Mouse (Mus musculus) liver, postnatal 0 days (tissue): ENCODE results near the gene Tax1bp1. TPM values are rescaled to one million over a fixed set of nuclear protein-coding genes. Genes with fewer than 3 reads are reported as not detected.
"Not testable (repeated sequence)": the region's sequence is repeated elsewhere in the genome, so short reads cannot be mapped to it uniquely, and the experiment has no call there.

Source experiments
- ATAC-seq: fragments of 200-750 bp; cut with Nextera tagmentation; 2 replicates; pipeline ENCODE4 v1.8.0; 2017; ENCODE audit warnings: mild to moderate bottlenecking, moderate library complexity
- DNase-seq: peaks from one replicate; pipeline ENCODE4 v3.0.0-alpha.2; 2016
- H3K27ac ChIP-seq: fragments of 300-500 bp; sonication (generic); 2 replicates; pipeline ENCODE4 v1.5.1; 2014; ENCODE audit warnings: antibody characterized with exemption, moderate library complexity, mild to moderate bottlenecking, low read depth
- H3K27me3 ChIP-seq: fragments of 300-500 bp; sonication (generic); 2 replicates; pipeline ENCODE4 v1.6.1; 2014; ENCODE audit warnings: low read length, control low read depth, mixed read lengths; ENCODE audit not compliant: insufficient read depth
- H3K36me3 ChIP-seq: fragments of 300-500 bp; sonication (generic); replicated peaks from 2 replicates; pipeline ENCODE4 v1.6.1; 2014; ENCODE audit warnings: mild to moderate bottlenecking, control low read depth, low read length, moderate library complexity, mixed read lengths; ENCODE audit not compliant: insufficient read depth
- H3K4me1 ChIP-seq: fragments of 300-500 bp; sonication (generic); 2 replicates; pipeline ENCODE4 v1.6.1; 2014; ENCODE audit warnings: antibody characterized with exemption, mild to moderate bottlenecking, control low read depth; ENCODE audit not compliant: insufficient read depth
- H3K4me2 ChIP-seq: fragments of 300-500 bp; sonication (generic); 2 replicates; pipeline ENCODE4 v1.6.1; 2014; ENCODE audit warnings: low read depth, mild to moderate bottlenecking, low read length, moderate library complexity, mixed read lengths
- H3K4me3 ChIP-seq: fragments of 300-500 bp; sonication (generic); 2 replicates; pipeline ENCODE4 v1.5.1; 2014; ENCODE audit warnings: low read depth, low read length
- H3K9ac ChIP-seq: fragments of 300-500 bp; sonication (generic); replicated peaks from 2 replicates; pipeline ENCODE4 v1.6.1; 2014; ENCODE audit warnings: mild to moderate bottlenecking, moderate library complexity
- H3K9me3 ChIP-seq: fragments of 300-500 bp; sonication (generic); 2 replicates; pipeline ENCODE4 v1.6.1; 2016; ENCODE audit warnings: mild to moderate bottlenecking, control low read depth, low read length, mixed read lengths
- CTCF ChIP-seq: sonication (generic); IDR thresholded peaks from 2 replicates; pipeline ENCODE4 v1.5.1; 2016; ENCODE audit warnings: antibody characterized with exemption, low read depth
- EP300 ChIP-seq: IDR thresholded peaks from 2 replicates; pipeline ENCODE4 v1.6.1; 2016; ENCODE audit warnings: antibody characterized with exemption, low read depth, mild to moderate bottlenecking
- WGBS: fragments of 180-500 bp; shearing (Covaris S2); extraction: QIAGEN DNeasy Blood & Tissue Kit; methylation state at CpG from one replicate; pipeline ENCODE4 v1.1.7; 2014; ENCODE audit not compliant: insufficient replicate concordance; 5-methylcytosine and 5-hydroxymethylcytosine counted together
- polyA plus RNA-seq: library from polyadenylated mRNA; unstranded; fragments of >200 nt; fragmentation: Nextera tagmentation; extraction: Ambion mirVana; gene quantifications from 2 replicates; pipeline ENCODE4 v1.2.1, GENCODE M21; 2015

Tax1bp1 gene
- polyA plus RNA-seq, 1 experiment from 2014 or later = 117 TPM

DNA sequence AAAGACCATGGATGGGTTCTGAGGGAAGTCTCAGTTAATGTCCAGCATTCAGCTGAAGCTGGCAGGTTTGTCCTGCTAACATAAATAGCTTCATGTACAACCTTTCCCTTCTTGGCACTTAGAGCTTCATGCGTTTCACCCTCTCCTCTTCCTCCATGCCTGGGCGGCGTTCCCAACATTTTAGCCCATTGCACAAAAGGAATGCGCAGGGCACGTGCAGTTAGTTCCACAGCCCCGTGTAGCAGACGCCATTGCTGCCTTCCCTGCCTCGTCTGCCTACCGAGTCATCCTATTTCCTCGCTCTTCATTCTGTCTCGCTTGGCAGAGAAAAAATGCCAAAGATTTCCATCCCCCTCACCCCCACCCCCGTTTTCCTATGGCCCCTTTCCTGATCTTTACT, 39.0 kb upstream of the Tax1bp1 start:
- TF ChIP-seq CTCF (no peak), EP300 (no peak)
- peaks cover 16% of the 10 kb centered on the region; the same call in 1 of the 2 replicates for H3K4me1 ChIP-seq
- ATAC-seq = no peak
- no peak for DNase-seq
- no peaks in the 10 kb centered on the region for H3K36me3 ChIP-seq
- no peak overlapping the region for H3K4me2 ChIP-seq
- no peaks in the 10 kb centered on the region for H3K27me3 ChIP-seq
- WGBS = 79% methylated on average over 12 of the region's 12 CpGs
- no peak overlapping the region for H3K9ac ChIP-seq
- H3K9me3 ChIP-seq = no peaks in the 10 kb centered on the region
- no peak overlapping the region for H3K27ac ChIP-seq
- H3K4me3 ChIP-seq = no peak overlapping the region

DNA sequence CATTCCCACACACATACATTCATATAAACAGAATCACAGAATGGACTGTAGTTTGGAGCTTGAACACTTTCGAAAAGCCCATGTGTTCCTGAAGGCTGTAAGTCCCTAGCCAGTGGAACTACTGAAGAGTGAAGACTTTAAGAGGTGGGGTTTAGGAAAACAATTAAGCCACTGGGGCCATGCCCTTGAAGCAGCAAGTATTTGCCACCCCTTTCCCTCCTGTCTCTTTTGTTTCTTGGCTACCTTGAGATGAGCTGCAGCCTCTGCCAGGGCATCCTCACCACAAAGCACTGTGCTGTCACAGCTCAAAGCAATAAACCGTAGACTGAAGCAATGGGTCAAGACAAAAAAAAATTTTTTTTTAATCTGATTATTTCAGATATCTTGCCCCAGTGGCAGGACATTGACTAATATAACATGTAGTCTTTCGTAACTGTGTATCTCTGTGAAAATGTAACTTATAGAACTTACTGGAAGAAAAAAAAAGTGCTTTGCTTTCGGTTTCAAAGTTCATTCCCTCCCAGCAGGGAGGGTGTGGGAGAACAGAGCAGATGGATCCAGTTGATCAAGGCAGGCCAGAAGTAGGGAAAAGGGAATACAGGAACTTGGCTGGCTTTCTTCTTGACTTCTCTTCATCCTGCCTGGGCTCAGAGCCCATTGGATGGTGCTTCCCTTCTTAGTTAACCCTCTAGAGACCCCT, 38.2 kb upstream of the Tax1bp1 start:
- Histone ChIP-seq H3K4me2 (0 out of 2 replicates have a peak overlapping the region, but pooled peaks have one; percentile 36), H3K4me1 (peaks cover 19% of the 10 kb centered on the region; the same call in 1 of the 2 replicates), H3K9me3 (no peaks in the 10 kb centered on the region), H3K36me3 (no peaks in the 10 kb centered on the region), H3K27ac (0 out of 2 replicates have a peak overlapping the region, but pooled peaks have one; percentile 29), H3K27me3 (no peaks in the 10 kb centered on the region), H3K9ac (no peak overlapping the region), H3K4me3 (no peak overlapping the region)
- WGBS = 43% methylated on average over 4 of the region's 4 CpGs
- TF ChIP-seq EP300 (peak; percentile 31; the same call in 1 of the 2 replicates), CTCF (no peak)
- ATAC-seq (peak; percentile 49; the same call in 1 of the 2 replicates), DNase-seq (no peak)

DNA sequence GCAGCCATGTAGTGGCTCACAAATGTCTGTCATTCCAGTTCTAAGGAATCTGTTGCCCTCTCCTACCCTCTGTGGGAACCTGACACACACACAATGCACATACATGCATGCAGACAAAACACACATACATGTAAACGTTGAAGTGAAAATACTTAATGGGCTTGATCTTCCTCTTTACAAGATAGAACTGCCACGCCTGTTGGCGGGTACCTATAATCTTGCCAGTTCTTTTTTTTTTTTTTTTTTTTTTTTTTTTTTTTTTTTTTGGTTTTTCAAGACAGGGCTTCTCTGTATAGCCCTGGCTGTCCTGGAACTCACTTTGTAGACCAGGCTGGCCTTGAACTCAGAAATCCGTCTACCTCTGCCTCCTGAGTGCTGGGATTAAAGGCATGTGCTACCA, 36.0 kb upstream of the Tax1bp1 start:
- H3K36me3 ChIP-seq, H3K4me2 ChIP-seq, DNase-seq, ATAC-seq, H3K27me3 ChIP-seq, H3K4me3 ChIP-seq, H3K27ac ChIP-seq, H3K9me3 ChIP-seq, H3K9ac ChIP-seq: not testable (repeated sequence)
- H3K4me1 ChIP-seq = peaks cover 25% of the 10 kb centered on the region
- 53% methylated on average over 4 of the region's 4 CpGs for WGBS

DNA sequence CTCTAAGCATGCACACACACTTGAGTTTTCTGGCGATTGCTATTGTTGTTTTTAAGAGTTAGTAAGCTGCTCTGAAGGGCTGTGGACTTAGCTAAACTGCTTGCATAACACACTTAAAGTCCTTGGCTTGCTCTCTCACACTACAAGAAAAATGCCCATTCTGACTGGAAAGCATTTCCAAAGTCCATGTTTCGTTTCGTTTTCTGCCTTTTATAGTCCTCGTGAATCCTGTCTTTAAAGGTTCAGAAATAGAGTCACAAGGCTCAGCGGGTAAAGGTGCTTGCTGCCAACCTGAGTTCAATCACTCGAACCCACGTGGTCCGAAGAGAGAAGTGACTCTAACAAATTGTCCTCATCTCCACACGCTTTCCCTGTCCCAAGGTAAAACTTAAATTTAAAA, 34.0 kb upstream of the Tax1bp1 start:
- ATAC-seq = no peak
- no peak for TF ChIP-seq EP300
- TF ChIP-seq CTCF = no peak
- WGBS = 70% methylated on average over 9 of the region's 9 CpGs
- no peaks in the 10 kb centered on the region for H3K36me3 ChIP-seq
- no peaks in the 10 kb centered on the region for H3K9me3 ChIP-seq
- no peak overlapping the region for H3K27ac ChIP-seq
- H3K27me3 ChIP-seq = no peaks in the 10 kb centered on the region
- H3K9ac ChIP-seq = no peak overlapping the region
- H3K4me2 ChIP-seq = no peak overlapping the region
- DNase-seq = no peak
- H3K4me3 ChIP-seq = no peak overlapping the region
- peaks cover 28% of the 10 kb centered on the region for H3K4me1 ChIP-seq

DNA sequence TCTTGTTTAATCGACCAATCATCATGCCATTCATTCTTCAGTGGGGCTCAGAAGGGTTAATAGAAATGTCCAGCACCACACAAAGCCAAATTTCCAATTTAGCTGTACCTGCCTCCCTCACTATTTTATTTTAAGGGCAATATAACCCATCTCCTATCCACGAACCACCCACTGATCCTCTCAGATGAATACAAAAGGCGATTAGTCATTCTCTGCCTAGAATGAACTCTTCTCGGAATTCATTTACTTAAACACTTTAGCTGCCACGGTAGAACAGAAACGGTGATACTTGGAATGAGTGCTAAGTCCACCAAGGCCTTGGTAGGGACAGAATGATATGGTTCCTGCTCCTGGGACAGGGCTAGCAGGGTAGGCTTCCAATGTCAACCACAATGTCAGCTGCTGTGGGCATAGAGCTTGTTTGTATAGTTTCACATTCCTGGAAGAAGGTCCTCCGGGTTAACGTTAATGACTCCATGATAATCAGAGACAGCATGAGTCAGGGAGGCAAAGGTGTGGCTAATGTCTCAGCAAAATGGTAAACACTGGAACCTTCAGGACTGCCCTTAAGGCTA, 33.0 kb upstream of the Tax1bp1 start:
- WGBS = 51% methylated on average over 8 of the region's 8 CpGs
- ATAC-seq (no peak), DNase-seq (no peak)
- no peak overlapping the region for H3K9ac ChIP-seq
- peaks cover 21% of the 10 kb centered on the region for H3K4me1 ChIP-seq
- no peaks in the 10 kb centered on the region for H3K9me3 ChIP-seq
- H3K27ac ChIP-seq = no peak overlapping the region
- H3K4me2 ChIP-seq = no peak overlapping the region
- H3K36me3 ChIP-seq = no peaks in the 10 kb centered on the region
- no peak overlapping the region for H3K4me3 ChIP-seq
- TF ChIP-seq EP300 (no peak), CTCF (no peak)
- H3K27me3 ChIP-seq = no peaks in the 10 kb centered on the region

DNA sequence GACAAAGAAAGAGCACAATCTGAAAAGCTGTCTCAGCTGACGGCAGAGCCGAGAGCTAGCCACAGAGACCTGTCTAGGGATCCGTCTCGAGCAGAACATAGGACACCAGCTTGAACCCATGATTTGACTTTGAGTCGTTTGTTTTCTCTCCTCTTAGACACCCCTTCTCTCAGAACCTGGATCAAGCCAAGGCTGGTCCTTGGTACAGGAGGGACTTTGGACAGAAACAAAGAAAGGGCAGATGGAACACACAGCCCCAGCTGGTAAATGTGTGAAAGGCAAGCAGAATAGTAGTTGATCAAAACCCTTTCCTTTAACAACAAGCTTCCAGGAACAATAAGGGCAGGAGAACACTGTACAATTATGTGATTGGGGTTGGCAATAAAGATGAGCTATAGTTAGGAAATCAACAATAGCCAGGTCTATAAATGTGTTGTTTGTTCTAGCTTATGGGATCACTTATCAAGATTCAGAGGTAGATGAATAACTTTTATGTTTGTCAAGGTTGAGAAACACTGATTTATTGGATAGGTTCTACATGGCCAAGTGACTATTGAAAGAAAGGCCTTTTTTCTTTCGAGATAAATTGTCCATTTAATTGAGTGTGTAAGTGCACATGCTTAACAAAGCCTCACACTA, 31.6 kb upstream of the Tax1bp1 start:
- H3K4me3 ChIP-seq = no peak overlapping the region
- 70% methylated on average over 6 of the region's 6 CpGs for WGBS
- no peaks in the 10 kb centered on the region for H3K27me3 ChIP-seq
- DNase-seq (no peak), ATAC-seq (peak; percentile 90)
- H3K36me3 ChIP-seq = no peaks in the 10 kb centered on the region
- H3K9me3 ChIP-seq = no peaks in the 10 kb centered on the region
- no peak overlapping the region for H3K9ac ChIP-seq
- peaks cover 14% of the 10 kb centered on the region for H3K4me1 ChIP-seq
- H3K27ac ChIP-seq = peak overlapping the region; percentile 69
- no peak overlapping the region for H3K4me2 ChIP-seq
- TF ChIP-seq EP300 (no peak), CTCF (no peak)
